Mouse (Mus musculus) cortical plate, adult 2 months (tissue): ENCODE data around the gene Vav2. TPM values are rescaled to one million over a fixed set of nuclear protein-coding genes. Genes with fewer than 3 reads are reported as not detected.

Source experiments
- H3K27ac ChIP-seq: fragments of 200-500 bp; 2 replicates; pipeline ENCODE4 v1.5.1; 2012; ENCODE audit warnings: low read length, control low read depth, inconsistent platforms; ENCODE audit not compliant: insufficient read depth
- H3K4me1 ChIP-seq: fragments of 200-500 bp; 2 replicates; pipeline ENCODE4 v1.6.1; 2011; ENCODE audit warnings: low read length; ENCODE audit not compliant: control insufficient read depth, insufficient read depth
- H3K4me3 ChIP-seq: fragments of 200-500 bp; 2 replicates; pipeline ENCODE4 v1.5.1; 2011; ENCODE audit warnings: mild to moderate bottlenecking, low read length, control low read depth; ENCODE audit not compliant: insufficient read depth
- CTCF ChIP-seq: fragments of 200-500 bp; IDR thresholded peaks from 2 replicates; pipeline ENCODE4 v1.5.1; 2011; ENCODE audit warnings: mild to moderate bottlenecking, control low read depth, low read length; ENCODE audit not compliant: insufficient read depth; ENCODE audit errors: extremely low read depth
- POLR2A ChIP-seq: fragments of 200-500 bp; IDR thresholded peaks from 2 replicates; pipeline ENCODE4 v1.6.1; 2011; ENCODE audit warnings: mild to moderate bottlenecking, low read length, control low read depth; ENCODE audit not compliant: insufficient read depth; ENCODE audit errors: extremely low read depth
- polyA plus RNA-seq: library from polyadenylated mRNA; depleted of rRNA; stranded (reverse); fragments of >200 nt; gene quantifications from 2 replicates; pipeline ENCODE4 v1.2.3, GENCODE M21; 2012

Gene Vav2
- polyA plus RNA-seq, 1 experiment: 10.4 TPM

GRCm38 (mm10) chr2:27311606-27312005, 115.2 kb downstream of the Vav2 start:
- Histone ChIP-seq H3K4me3 (no peak overlapping the region), H3K27ac (no peak overlapping the region), H3K4me1 (no peaks in the 10 kb centered on the region)
- TF ChIP-seq CTCF: no peak
- TF ChIP-seq POLR2A: no peak

GRCm38 (mm10) chr2:27310908-27311307, 115.9 kb downstream of the Vav2 start:
- TF ChIP-seq POLR2A (no peak), CTCF (no peak)
- Histone ChIP-seq H3K4me1 (no peaks in the 10 kb centered on the region), H3K27ac (no peak overlapping the region), H3K4me3 (no peak overlapping the region)

- H3K4me1 ChIP-seq: no peaks in the 10 kb centered on the region
- H3K4me3 ChIP-seq: no peak overlapping the region
- no peak overlapping the region for H3K27ac ChIP-seq
- TF ChIP-seq CTCF: no peak
- no peak for TF ChIP-seq POLR2A
Observed at GRCm38 (mm10) chr2:27310221-27310620, 116.6 kb downstream of the Vav2 start.

GRCm38 (mm10) chr2:27306628-27307027, 120.2 kb downstream of the Vav2 start:
- no peak for TF ChIP-seq POLR2A
- no peak for TF ChIP-seq CTCF
- Histone ChIP-seq H3K4me1 (no peaks in the 10 kb centered on the region), H3K4me3 (no peak overlapping the region), H3K27ac (no peak overlapping the region)

- Histone ChIP-seq H3K4me1 (no peaks in the 10 kb centered on the region), H3K27ac (no peak overlapping the region), H3K4me3 (no peak overlapping the region)
- TF ChIP-seq CTCF (no peak), POLR2A (no peak)
Observed at GRCm38 (mm10) chr2:27304741-27305140, 122.1 kb downstream of the Vav2 start.

GRCm38 (mm10) chr2:27304074-27304473, 122.8 kb downstream of the Vav2 start:
- no peak overlapping the region for H3K27ac ChIP-seq
- TF ChIP-seq POLR2A (no peak), CTCF (no peak)
- H3K4me1 ChIP-seq: no peaks in the 10 kb centered on the region
- H3K4me3 ChIP-seq: no peak overlapping the region

GRCm38 (mm10) chr2:27301444-27302111, 125.3 kb downstream of the Vav2 start:
- no peaks in the 10 kb centered on the region for H3K4me1 ChIP-seq
- no peak overlapping the region for H3K4me3 ChIP-seq
- H3K27ac ChIP-seq: no peak overlapping the region
- no peak for TF ChIP-seq CTCF
- TF ChIP-seq POLR2A: no peak

GRCm38 (mm10) chr2:27300725-27301443, 125.9 kb downstream of the Vav2 start:
- TF ChIP-seq CTCF (no peak), POLR2A (no peak)
- H3K4me1 ChIP-seq: no peaks in the 10 kb centered on the region
- no peak overlapping the region for H3K4me3 ChIP-seq
- no peak overlapping the region for H3K27ac ChIP-seq

GRCm38 (mm10) chr2:27296656-27297406, 130.0 kb downstream of the Vav2 start:
- TF ChIP-seq POLR2A (no peak), CTCF (no peak)
- Histone ChIP-seq H3K4me1 (no peaks in the 10 kb centered on the region), H3K4me3 (no peak overlapping the region), H3K27ac (no peak overlapping the region)

- TF ChIP-seq CTCF: no peak
- no peak for TF ChIP-seq POLR2A
- Histone ChIP-seq H3K27ac (no peak overlapping the region), H3K4me1 (no peaks in the 10 kb centered on the region), H3K4me3 (no peak overlapping the region)
Observed at GRCm38 (mm10) chr2:27294777-27295176, 132.1 kb downstream of the Vav2 start.
